Mouse (Mus musculus) stomach, postnatal 0 days (tissue): ENCODE measurements at regions not wholly inside any gene's neighbourhood (a gene's known extent, or its start where the extent isn't known, plus 50 kb on each side); places are given as distances from the start of the nearest gene placed in this dataset.

ENCODE experiments used
- ATAC-seq: fragments of 200-750 bp; cut with Nextera tagmentation; 2 replicates; pipeline ENCODE4 v1.8.0; 2017; ENCODE audit not compliant: low FRiP score, low TSS enrichment
- DNase-seq: peaks from one replicate; pipeline ENCODE4 v3.0.0-alpha.2; 2016; ENCODE audit warnings: low spot score
- H3K27ac ChIP-seq: fragments of 300-500 bp; sonication (generic); replicated peaks from 2 replicates; pipeline ENCODE4 v1.5.1; 2014; ENCODE audit warnings: mild to moderate bottlenecking, control low read depth
- H3K27me3 ChIP-seq: fragments of 300-500 bp; sonication (generic); 2 replicates; pipeline ENCODE4 v1.6.1; 2014; ENCODE audit warnings: low read length; ENCODE audit not compliant: control insufficient read depth, insufficient read depth
- H3K36me3 ChIP-seq: fragments of 300-500 bp; sonication (generic); 2 replicates; pipeline ENCODE4 v1.6.1; 2014; ENCODE audit warnings: low read length, mixed read lengths; ENCODE audit not compliant: control insufficient read depth, insufficient read depth
- H3K4me1 ChIP-seq: fragments of 300-500 bp; sonication (generic); replicated peaks from 2 replicates; pipeline ENCODE4 v1.6.1; 2014; ENCODE audit warnings: antibody characterized with exemption; ENCODE audit not compliant: control insufficient read depth, insufficient read depth
- H3K4me2 ChIP-seq: fragments of 300-500 bp; sonication (generic); replicated peaks from 2 replicates; pipeline ENCODE4 v1.6.1; 2014; ENCODE audit warnings: low read depth, mild to moderate bottlenecking, control low read depth, moderate library complexity
- H3K4me3 ChIP-seq: fragments of 300-500 bp; sonication (generic); 2 replicates; pipeline ENCODE4 v1.5.1; 2014; ENCODE audit warnings: low read depth, low read length, control low read depth
- H3K9ac ChIP-seq: fragments of 300-500 bp; sonication (generic); 2 replicates; pipeline ENCODE4 v1.6.1; 2014; ENCODE audit warnings: mild to moderate bottlenecking, low read length, control low read depth, mixed read lengths
- H3K9me3 ChIP-seq: fragments of 300-500 bp; sonication (generic); 2 replicates; pipeline ENCODE4 v1.6.1; 2016; ENCODE audit warnings: low read length; ENCODE audit not compliant: control insufficient read depth
- CTCF ChIP-seq: IDR thresholded peaks from 2 replicates; pipeline ENCODE4 v1.5.1; 2016; ENCODE audit warnings: antibody characterized with exemption, low read depth, mild to moderate bottlenecking, moderate library complexity
- EP300 ChIP-seq: optimal IDR thresholded peaks from 2 replicates; pipeline ENCODE3; 2016; ENCODE audit warnings: antibody characterized with exemption
- WGBS: fragments of 180-500 bp; shearing (Covaris S2); extraction: QIAGEN DNeasy Blood & Tissue Kit; methylation state at CpG from one replicate; pipeline ENCODE4 v1.1.7; 2014; 5-methylcytosine and 5-hydroxymethylcytosine counted together

DNA sequence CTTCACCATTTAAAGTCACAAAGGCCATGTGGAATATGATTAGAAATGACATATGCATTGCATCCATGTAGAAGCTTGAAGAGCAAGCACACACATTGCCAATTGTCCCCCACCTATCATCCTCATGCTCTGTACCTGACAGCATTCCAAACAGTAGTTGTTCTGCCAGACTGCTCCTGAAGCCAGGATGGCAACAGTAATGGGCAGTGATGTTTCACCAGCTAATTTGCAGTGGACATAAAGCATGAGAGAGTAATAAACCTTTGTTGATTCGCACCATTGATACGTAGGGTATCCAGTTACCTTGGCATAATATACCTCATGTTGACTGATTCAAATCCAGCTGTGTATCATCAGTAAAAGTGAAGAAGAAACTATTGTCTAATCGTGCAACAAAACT, 606.5 kb upstream of the Celf2 start:
- Histone ChIP-seq H3K36me3 (no peaks in the 10 kb centered on the region), H3K4me1 (no peaks in the 10 kb centered on the region), H3K27ac (no peak overlapping the region), H3K9ac (no peak overlapping the region), H3K4me2 (no peak overlapping the region), H3K9me3 (no peaks in the 10 kb centered on the region), H3K27me3 (no peaks in the 10 kb centered on the region), H3K4me3 (no peak overlapping the region)
- DNase-seq (no peak), ATAC-seq (no peak)
- WGBS: 90% methylated on average over 3 of the region's 3 CpGs
- TF ChIP-seq EP300: no peak
- TF ChIP-seq CTCF: no peak

DNA sequence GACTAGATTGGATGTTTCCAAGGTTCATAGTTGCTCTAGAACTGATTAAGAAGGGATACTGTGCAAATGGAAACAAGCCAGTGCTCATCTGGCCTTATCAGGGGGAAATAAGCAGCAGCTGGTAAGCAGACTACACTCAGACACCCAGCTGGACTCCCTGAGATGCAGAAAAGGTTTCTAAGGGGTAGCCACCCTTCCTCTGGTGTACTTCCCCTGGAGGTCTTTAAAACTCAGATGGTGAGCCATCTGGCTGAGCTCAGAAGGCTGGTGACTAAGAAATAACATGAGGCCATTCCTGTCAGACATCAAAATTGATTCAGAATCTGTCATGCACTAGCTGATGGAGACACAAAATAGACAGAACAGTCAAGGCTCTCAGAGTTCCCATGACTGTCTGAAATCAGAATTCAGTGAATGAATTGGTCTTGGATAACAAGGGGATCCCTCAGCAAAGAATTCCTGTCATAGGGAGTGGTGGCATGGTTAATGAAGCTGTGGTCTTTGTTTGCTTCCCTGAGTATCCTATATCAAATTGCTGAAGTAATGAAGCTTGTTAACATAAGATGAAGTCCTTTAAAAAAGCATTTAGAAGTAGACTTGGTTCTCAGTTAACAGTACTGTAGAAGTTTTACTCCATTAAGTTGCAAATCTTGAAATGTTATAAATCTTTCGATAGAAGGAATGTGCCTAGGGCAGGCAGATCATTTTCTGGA, 603.2 kb upstream of the Celf2 start:
- no peaks in the 10 kb centered on the region for H3K9me3 ChIP-seq
- TF ChIP-seq EP300 (no peak), CTCF (no peak)
- no peaks in the 10 kb centered on the region for H3K4me1 ChIP-seq
- no peak overlapping the region for H3K9ac ChIP-seq
- H3K4me2 ChIP-seq: no peak overlapping the region
- no peak overlapping the region for H3K4me3 ChIP-seq
- no peak for DNase-seq
- WGBS: 76% methylated on average over 1 of the region's 1 CpGs
- no peaks in the 10 kb centered on the region for H3K36me3 ChIP-seq
- no peak overlapping the region for H3K27ac ChIP-seq
- no peak for ATAC-seq
- no peaks in the 10 kb centered on the region for H3K27me3 ChIP-seq

DNA sequence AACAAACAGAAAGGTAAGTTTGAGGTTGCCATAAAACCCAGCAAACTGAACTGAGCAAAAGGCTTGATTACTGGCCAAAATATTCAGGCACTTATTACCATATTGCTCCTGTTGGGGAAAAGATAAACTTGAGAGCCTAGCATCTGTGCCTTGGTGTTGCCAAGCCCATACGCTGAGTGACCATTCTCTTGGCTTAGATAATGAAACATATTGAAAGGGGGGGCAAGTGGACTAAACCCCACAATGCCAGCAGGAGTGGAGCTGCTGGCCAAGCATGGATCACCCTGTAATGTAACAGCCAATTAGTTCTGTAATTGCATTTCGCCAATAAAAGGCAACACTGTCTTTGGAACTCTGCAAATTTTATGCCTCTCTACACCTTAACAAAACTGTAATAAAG, 584.8 kb upstream of the Celf2 start:
- Histone ChIP-seq H3K27me3 (no peaks in the 10 kb centered on the region), H3K4me2 (no peak overlapping the region), H3K9ac (no peak overlapping the region), H3K4me3 (no peak overlapping the region), H3K4me1 (no peaks in the 10 kb centered on the region), H3K36me3 (no peaks in the 10 kb centered on the region), H3K27ac (no peak overlapping the region), H3K9me3 (no peaks in the 10 kb centered on the region)
- 83% methylated on average over 2 of the region's 2 CpGs for WGBS
- TF ChIP-seq CTCF: no peak
- TF ChIP-seq EP300: no peak
- DNase-seq (no peak), ATAC-seq (no peak)

DNA sequence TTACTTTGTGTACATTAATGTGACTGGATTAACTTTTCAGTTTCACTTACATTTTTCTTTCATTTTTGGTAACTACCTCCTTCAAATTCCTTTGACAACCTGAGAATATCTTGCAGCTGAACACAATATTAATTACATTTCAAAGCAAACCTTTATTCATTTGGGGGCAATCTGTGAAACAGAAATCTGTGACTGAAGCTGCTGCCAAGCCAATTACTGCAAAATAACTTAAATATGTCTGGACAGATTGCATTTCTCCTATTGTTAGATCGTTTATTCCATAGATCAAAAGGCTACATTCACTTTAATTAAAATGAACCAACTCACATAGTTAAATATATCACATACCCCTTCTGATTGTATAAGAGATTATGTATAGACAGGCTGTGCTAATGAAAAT, 558.5 kb upstream of the Celf2 start:
- DNase-seq: no peak

DNA sequence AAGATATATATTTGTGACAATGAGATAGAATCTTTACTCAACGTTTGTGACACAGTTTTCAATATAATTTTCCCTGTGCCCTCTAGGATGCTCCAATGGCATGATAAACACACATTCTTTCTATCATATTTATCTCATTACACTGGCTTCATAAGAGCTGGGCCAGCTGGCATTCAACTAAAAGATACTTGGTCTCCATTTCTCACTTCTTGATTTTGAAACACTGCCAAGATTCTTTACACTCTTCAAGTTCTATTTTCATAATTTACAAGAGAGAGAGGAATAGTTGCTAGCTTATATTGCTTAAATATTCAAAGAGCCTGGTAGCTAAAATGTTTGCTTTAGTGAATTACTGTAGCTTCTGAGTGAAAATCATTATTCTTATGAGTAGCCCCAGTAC, 552.3 kb upstream of the Celf2 start:
- Histone ChIP-seq H3K9ac (no peak overlapping the region), H3K4me3 (no peak overlapping the region), H3K27me3 (no peaks in the 10 kb centered on the region), H3K4me2 (no peak overlapping the region), H3K27ac (no peak overlapping the region), H3K4me1 (no peaks in the 10 kb centered on the region), H3K36me3 (no peaks in the 10 kb centered on the region), H3K9me3 (no peaks in the 10 kb centered on the region)
- 43% methylated on average over 1 of the region's 1 CpGs for WGBS
- ATAC-seq: no peak
- no peak for DNase-seq
- TF ChIP-seq EP300: no peak
- TF ChIP-seq CTCF: no peak

More for the DNA sequence above, 558.5 kb upstream of the Celf2 start:
- Histone ChIP-seq H3K4me3 (no peak overlapping the region), H3K36me3 (no peaks in the 10 kb centered on the region), H3K4me2 (no peak overlapping the region), H3K9me3 (no peaks in the 10 kb centered on the region), H3K27me3 (no peaks in the 10 kb centered on the region), H3K9ac (no peak overlapping the region), H3K27ac (no peak overlapping the region), H3K4me1 (no peaks in the 10 kb centered on the region)
- WGBS: 62% methylated on average over 1 of the region's 1 CpGs
- no peak for TF ChIP-seq CTCF
- no peak for TF ChIP-seq EP300
- no peak for ATAC-seq

DNA sequence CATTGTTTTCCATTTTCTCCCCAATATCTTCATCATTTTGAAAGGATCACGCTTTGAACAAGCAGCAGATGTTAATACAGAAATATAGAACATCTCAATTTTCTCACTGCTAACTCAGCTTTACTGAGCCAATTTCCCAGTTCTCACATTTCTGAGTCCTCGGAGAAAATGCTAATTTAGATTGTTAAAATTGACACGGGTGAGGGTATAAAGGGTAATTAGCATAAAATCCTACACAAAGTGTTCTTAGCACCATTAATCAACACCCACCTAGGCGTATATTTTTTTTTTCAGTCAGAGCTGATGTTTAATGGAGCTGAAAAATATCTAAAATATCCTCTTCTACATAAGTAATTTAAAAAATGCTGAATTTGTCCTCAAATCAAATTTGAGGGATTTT, 519.8 kb upstream of the Celf2 start:
- DNase-seq (no peak), ATAC-seq (no peak)
- Histone ChIP-seq H3K4me1 (no peaks in the 10 kb centered on the region), H3K27ac (no peak overlapping the region), H3K9me3 (no peaks in the 10 kb centered on the region), H3K36me3 (no peaks in the 10 kb centered on the region), H3K4me3 (no peak overlapping the region), H3K9ac (no peak overlapping the region), H3K4me2 (no peak overlapping the region), H3K27me3 (no peaks in the 10 kb centered on the region)
- TF ChIP-seq CTCF (no peak), EP300 (no peak)
- WGBS: 71% methylated on average over 4 of the region's 4 CpGs
